Mouse (Mus musculus): ENCODE results near the gene Hmga2. TPM values are rescaled to one million over a fixed set of nuclear protein-coding genes. Genes with fewer than 3 reads are reported as not detected.

The Hmga2 gene
- total RNA-seq (2015; ENCODE audit: low replicate concordance) (0.36 TPM in 1 of 2 replicates, not detected in the other), total RNA-seq (2017; ENCODE audit: low replicate concordance) (0.38 TPM in 1 of 2 replicates, not detected in the other)

DNA sequence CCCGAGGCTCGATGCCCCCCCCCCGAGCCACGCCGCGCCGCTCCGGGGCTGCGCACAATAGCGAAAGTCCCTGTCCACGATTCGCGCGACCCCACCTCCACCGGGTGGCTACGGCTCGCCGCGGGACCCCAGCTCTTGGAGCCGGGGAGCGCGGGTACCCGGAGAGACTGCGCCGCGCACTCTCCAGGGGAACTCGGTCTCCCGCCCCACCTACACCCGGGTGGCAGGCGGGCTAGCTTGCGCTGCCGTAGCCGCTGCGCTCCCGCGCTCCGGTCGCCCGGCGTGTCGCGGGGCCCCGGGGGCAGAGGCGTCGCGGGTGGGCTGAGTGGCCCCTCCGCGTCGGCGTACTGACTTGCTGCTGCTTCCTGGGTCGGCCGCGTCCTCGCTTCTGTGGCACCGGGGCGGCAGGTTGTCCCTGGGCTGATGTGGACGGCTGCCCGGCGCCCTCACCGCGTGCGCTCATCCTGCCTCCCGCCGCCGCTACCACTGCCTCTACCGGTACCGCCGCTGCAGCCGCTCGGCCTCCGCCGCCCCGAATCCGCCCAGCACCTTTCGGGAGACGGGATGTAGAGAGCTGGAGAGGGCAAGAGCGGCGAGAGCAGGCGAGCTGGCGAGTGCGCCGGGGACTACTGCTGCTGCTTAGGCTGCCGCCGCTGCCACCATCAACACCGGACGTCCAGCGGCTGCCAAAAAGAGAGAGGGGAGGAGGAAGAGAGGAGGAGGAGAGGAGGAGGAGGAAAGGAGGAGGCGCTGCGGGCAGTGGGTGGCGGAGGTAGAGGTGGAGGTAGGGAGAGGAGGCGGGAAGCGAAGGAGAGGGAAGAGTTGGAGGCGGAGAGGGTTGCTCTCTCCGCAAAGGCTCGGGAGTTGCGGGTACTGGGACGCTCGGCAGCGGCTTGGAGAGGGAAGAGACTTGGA, at the start of gene Hmga2:
Hmga2 (minus strand) TSS at position 869 of the 915 bp plus-strand sequence.
- ATAC-seq (replicated peaks; ENCODE audit: low FRiP score, poor library complexity, severe bottlenecking): no peak; the same call in 1 of the 2 replicates

DNA sequence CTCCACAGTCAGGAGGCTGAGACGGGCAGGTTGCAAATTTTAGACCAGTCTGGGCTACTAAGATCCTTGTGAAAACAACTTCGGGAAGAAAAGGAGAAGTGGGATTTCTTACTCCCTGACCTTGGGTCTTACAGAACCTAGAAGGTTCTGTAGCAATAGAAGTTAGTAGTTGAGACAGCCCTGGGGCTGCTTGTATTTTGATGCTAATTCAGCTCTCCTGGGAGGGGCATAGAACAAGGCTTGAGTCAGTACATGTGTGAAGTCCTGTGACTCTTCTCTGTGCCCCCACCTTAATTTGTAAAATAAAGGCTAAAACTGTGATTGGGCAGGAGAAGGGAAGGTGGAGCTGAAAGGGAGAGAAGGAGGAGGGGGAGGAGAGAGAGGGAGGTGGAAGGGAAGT, 46.7 kb upstream of the Hmga2 start:
- no peak for ATAC-seq (replicated peaks; ENCODE audit: low FRiP score, poor library complexity, severe bottlenecking)

DNA sequence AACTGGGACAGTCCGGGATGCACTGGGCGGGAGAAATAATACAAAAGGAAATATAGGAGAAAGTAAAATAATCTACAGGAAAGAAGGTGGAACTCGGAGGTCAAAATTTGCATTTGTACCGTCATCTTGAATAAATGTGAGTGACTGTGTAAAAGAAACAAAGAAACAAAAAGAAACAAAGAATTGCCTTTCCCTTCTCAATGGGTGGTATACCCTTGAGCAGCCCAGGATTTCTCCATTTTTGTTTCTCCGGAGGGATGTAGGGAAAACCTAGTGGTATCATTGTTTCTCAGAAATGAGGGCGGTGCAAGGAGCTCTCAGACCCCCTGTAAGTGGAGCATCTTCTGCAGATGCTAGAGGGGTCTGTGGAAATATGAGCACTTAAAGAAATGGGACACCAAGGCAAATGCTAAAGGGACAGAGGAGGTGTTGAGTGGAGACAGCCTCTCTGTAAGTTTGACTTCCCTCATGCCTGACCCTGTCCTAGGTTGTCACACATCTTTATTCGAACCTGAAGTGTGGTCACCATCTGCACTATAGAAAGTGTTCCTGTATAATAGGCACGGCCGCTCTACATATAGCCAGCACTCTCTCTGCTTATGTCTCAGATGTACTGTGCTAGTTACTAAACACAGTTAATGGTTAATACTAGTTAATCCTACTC, 45.8 kb upstream of the Hmga2 start:
- no peak for ATAC-seq (replicated peaks; ENCODE audit: low FRiP score, poor library complexity, severe bottlenecking)

DNA sequence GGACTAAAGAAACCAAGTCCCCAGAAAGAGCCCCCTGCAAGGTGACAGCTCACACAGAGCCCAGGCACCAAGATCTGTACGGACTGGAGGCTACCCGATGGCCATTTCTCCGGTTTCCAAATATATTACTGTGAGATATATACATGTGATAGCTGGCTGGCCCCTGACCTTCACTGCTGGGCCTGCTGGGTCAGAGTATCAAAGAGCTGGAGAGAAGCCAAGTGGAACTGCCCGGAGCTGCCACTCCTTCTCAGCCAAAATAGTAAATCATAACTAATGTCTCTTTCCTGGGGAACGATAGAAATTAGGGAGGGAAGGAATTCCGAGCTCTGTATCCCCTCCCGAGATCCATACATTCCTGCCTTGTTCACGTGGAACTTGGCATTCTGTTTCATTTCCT, 40.0 kb upstream of the Hmga2 start:
- no peak for ATAC-seq (replicated peaks; ENCODE audit: low FRiP score, poor library complexity, severe bottlenecking)

DNA sequence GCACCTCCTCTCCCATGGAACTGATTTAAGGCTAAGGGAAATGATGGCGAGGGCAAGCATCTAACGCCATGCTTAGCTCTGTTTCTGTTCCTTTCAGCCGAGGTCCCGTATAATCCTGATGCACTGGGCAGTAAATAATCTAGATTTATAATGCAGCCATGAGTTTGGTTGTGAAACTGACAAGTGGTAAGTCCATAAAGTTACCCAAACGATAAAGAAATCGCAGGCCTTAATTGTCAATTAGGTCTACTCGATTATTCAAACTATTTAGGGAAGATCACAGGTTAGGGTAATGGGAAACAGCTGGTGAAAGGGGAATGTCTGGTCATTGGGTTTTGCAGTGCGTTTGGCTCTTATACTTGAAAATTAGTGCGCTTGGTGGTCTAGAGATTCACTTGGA, 37.5 kb upstream of the Hmga2 start:
- ATAC-seq (replicated peaks; ENCODE audit: low FRiP score, poor library complexity, severe bottlenecking): no peak

DNA sequence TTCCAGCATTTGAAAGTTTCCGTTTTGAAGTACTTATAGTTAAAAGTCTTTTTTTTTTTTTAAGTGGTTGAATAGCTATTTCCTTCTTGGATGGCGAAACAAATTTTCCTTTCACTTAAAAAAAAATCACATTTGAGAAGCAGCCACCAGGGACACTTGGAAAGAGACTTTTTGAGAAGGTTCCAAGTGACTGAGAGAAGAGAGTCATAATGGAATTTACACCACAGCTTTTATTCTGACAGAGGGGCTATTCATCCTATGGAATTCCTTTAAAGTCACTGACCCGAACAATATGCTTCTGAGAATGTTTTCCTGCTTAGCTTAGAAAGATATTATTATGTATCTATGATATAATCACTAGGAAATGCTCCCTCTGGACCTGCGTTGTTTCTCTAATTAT, 36.7 kb upstream of the Hmga2 start:
- ATAC-seq (replicated peaks; ENCODE audit: low FRiP score, poor library complexity, severe bottlenecking): no peak

DNA sequence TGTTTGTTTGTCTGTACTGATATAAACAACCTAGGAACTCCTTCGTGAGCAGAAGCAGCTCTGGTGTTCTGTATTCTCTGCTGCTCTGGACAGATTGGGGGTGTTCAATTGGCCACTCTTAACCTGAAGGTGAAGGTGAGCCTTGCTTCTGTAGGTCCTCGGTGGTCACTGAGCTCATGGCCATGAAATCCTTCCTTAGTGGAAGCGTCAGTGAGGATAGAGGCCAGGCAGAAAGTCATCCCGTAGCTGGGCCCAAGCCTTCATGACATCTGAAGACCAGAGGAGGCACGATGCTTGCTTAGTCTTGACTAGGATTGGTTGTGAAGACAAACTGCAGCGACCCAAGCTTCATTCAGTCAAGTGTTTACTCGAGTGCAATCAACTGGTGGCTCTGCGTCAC, 35.9 kb upstream of the Hmga2 start:
- no peak for ATAC-seq (replicated peaks; ENCODE audit: low FRiP score, poor library complexity, severe bottlenecking)

DNA sequence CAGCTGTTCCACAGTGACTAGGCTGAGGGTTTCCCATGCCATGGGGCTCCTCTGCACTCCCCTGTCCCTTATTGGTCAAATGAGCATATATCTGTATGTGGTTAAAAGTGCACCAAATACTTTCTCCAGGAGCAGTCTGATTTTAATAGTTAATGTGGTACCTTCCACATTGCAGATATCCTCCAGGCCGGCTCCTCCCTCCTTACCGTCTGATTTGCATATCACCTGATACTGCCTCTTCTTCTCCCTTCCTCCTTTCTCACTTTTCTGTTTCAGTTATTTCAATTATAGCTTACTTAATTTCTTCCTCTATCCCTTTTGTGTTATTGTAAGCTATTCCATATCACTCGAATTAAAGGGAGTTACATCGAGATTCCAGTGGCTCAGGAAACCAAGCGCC, 27.7 kb upstream of the Hmga2 start:
- ATAC-seq (replicated peaks; ENCODE audit: low FRiP score, poor library complexity, severe bottlenecking): no peak

DNA sequence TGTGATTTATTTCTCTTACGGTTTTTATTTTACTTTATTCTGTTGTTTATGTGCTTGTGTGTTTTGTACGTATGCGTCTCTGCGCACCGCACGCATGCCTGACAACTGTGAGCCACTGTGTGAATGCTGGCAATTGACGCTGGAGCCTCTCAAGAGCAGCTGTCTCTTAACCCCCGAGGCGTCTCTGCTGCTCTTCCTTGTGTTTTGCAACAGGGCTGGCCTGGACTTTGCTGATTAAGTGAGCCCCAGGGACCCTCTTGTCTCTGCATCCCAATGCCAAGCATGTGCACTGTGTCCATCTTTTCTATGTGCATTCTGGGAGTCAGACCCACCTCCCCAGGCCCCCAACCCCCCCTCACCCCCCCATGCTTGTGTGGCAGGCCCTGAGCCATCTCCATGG, 24.5 kb upstream of the Hmga2 start:
- ATAC-seq (replicated peaks; ENCODE audit: low FRiP score, poor library complexity, severe bottlenecking): no peak

DNA sequence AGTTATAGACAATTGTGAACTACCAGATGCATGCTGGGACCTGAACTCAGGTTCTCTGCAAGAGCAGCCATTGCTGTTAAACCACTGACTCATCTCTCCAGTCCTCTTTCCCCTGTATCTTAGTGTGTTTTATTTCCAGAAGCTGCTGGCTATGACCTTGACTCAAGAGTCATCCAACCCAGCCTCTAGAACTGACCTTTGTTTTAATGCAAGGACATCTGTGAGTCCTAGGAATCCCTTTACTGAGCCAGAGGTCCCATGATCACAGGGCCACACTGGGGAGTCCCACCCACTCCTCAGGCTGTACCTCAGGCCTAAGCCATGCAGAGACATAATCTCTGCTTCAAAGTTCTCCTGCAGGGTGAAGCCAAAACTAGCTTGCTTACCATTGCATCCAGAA, 21.8 kb upstream of the Hmga2 start:
- ATAC-seq (replicated peaks; ENCODE audit: low FRiP score, poor library complexity, severe bottlenecking): no peak

DNA sequence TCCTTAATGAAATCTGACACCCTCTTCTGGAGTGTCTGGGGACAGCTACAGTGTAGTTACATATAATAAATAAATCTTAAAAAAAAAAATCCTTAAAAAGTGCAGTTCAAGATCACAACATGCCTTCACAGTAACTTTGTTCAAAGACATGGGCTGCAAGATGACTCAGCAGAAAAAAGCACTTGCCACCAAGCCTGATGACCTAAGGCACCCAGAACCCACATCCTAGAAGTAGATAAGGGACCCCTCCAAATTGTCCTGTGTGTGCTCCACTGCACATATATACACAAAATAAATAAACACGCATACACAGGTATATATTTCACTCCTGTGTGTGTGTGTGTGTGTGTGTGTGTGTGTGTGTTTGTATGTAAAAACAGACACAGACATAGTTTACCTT, 18.4 kb upstream of the Hmga2 start:
- no peak for ATAC-seq (replicated peaks; ENCODE audit: low FRiP score, poor library complexity, severe bottlenecking)

DNA sequence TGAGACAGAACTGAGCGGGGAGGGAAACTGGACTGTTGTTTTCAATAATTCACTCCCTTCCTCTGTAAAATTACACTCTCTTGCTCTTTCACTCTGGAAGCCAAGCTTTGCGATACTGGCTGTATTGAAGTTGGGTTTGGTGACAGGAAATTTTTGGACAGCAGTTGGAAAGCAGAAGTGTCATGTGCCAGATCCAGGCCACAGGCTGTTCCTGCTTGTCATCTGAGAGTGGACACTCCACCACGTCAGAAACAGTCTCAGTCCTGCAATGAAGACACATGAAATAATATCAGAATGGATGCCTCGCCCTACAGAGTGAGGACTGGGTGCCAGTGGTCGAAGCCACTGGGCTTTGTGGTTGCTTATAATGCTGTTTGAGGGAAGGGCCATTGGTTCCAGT, 15.2 kb upstream of the Hmga2 start:
- ATAC-seq (replicated peaks; ENCODE audit: low FRiP score, poor library complexity, severe bottlenecking): no peak

DNA sequence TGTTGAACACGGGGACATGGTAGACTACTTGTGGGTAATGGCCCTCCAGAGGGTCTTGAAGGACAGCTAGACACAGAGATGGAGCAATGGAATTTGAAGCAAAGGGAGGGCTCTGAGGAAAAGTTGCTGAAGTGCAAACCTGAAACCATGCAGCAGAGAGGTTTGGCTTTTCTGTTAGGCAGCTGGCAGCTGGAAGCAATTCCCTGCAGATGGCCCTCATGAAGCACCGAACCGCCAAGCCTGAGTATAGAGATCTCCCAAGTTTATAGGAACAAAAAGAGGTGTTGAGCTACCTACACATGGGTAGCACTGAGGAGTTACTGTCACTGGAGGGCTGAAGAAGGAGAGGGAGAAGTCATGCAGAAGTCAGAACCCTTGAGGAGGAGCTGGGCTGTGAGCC, 13.3 kb upstream of the Hmga2 start:
- ATAC-seq (replicated peaks; ENCODE audit: low FRiP score, poor library complexity, severe bottlenecking): no peak

DNA sequence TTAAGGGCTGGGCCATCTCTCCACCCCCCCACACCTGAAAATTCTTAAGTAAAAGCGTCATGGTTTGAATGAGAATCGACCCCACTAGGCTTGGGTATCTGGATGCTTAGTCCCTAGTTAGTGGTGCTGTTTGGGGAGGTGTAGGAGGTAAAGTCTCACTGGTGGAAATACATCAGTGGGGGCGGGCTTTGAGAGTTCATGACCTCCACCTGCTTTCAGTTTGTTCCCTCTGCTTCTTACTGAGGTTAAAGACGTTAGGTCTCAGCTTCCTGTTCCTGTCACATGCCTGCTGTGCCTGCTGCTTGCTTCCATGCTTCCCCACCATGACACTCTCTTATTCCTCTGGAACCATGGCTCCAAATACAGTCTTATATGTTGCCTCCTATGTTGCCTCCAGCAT, 12.3 kb upstream of the Hmga2 start:
- ATAC-seq (replicated peaks; ENCODE audit: low FRiP score, poor library complexity, severe bottlenecking): no peak

DNA sequence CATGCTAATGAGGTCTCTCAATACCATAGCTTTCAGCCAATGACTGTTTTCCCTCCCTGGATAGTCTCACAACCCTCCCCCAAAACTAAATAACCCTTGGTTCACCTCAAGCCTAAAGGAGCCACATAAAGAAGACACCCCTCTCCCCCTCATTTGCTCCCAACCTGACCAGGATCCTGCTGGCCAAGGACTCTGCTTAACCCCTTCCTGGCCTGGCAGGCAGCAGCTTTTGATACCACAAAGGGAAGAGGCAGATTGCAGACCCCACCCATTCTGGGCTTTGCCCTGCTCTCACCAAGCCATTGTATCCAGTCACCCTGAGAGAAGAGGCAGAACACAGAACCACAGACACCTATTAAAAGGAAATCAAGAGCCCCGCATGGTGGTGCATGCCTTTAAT, 11.6 kb upstream of the Hmga2 start:
- ATAC-seq (replicated peaks; ENCODE audit: low FRiP score, poor library complexity, severe bottlenecking): no peak

DNA sequence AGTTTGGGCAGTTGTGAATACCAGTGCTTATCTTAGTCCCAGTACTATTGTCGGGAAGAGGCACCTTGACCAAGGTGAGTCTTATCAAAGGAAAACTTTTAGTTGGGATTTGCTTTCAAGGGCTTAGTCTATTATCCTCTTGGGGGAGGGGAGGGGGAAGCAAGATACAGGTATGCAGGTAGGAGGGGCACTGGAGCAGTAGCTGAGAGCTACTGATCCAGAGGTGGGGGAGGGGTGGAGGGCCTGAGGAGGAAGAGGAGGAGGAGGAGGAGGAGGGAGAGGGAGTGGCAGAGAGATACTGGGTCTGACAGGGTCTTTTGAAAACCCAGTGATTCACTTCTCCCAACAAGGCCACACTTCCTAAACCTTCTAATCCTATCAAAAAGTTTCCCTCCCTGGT, 9.2 kb upstream of the Hmga2 start:
- ATAC-seq (replicated peaks; ENCODE audit: low FRiP score, poor library complexity, severe bottlenecking): no peak

DNA sequence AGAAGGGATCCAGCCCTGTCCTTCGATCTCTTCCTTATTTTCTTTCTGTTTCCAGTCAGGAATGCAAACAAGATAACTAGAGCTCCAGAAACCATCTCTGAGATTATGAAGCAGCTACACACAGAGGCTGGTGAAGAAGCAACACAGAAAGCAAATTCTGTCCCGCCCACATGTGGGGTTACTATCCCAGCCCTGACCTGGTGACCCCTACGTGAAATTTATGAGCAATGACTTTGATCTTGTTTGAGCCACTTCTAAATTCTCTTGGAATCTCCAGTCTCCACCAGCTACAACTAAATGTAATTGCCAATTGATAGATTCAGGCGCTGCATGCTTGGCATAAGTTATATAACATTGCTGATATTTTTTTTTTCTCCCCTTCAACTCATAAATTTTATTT, 7.9 kb upstream of the Hmga2 start:
- no peak for ATAC-seq (replicated peaks; ENCODE audit: low FRiP score, poor library complexity, severe bottlenecking)

DNA sequence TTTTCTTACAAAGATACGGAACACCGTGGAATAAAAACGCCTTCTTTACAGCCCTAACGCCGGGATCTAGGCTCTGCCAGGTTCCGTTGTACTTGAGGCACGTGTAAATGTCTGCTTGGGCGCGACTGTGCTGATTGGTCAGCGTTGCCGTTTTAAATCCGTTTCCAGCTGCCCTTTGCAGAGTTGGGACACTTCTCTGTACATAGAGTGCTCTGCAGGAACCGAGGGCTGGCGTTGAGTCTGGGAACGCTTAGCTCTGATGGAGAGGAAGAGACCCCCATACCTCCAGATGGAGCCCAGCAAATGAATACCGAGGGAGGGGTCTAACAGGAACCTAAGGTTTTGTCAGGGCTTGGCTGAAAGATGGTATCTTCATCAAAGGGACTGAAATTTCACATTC, 1.9 kb upstream of the Hmga2 start:
- no peak for ATAC-seq (replicated peaks; ENCODE audit: low FRiP score, poor library complexity, severe bottlenecking)

DNA sequence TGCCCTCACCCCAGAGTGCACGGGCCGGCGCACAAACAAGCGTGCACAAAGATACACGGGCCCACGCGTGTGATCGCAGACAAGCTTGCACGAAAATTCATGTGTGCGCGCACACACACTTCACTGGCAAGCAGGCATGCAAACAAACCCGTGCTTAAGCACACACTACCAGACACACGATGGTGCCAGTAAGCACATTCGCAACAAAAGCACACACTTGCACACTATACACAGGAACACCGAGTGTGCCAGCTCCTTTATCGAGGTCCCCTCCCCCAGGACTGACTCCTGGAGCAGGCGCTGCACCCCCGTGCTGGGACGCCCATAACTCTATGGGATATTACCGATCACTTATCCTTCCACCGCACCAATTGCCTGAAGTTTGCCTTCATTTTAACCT, 1.2 kb upstream of the Hmga2 start:
- no peak for ATAC-seq (replicated peaks; ENCODE audit: low FRiP score, poor library complexity, severe bottlenecking)

DNA sequence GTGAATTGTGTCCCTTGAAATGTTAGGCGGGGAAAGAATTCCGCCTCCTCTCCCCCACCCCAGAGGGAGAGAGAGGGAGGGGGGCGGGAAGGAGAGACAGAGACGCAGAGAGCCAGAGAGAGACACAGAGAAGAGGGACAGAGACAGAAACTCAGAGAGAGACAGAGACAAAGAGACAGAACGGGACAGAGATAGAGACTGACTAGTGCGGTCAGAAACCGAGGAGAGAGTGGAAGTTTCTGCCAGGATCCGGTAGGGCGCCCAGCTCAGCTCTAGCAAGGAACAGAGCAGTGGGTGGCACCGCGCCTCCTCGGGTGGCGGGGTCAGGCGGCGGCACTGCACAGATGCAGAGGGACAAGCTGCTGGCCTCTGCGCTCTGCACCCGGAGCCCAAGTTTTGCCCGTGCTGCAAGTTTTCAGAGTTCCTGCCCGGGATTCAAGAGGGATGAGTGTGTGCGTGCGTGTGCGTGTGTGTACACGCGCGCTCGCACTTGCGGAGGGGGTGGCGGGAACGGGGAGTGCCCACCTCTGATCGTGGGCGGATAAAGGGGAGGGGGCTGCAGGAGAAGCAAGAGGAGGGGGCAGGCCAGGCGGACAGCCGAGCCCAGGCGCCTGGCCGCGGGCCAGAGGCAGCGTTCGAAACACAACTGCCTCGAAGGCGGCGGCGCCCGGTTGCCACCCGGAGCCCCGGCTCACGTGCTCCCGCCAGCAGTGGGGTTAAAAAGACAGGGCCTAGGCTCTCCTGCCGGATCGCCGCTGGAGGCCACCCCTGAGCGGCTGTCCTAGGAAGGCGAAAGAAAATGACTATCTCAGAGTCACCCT, 457 bp upstream of the Hmga2 start:
- no peak for ATAC-seq (replicated peaks; ENCODE audit: low FRiP score, poor library complexity, severe bottlenecking)
